Mouse (Mus musculus) brain, adult 2 months (tissue): ENCODE results near the gene Hck.
A peak's percentile ranks its signal among the peaks of the same experiment; 100 is the strongest.

ENCODE experiments used
- DNase-seq: peaks from one replicate; pipeline ENCODE4 v3.0.0; 2011; ENCODE audit warnings: low read depth, low spot score

Gene Hck

DNA sequence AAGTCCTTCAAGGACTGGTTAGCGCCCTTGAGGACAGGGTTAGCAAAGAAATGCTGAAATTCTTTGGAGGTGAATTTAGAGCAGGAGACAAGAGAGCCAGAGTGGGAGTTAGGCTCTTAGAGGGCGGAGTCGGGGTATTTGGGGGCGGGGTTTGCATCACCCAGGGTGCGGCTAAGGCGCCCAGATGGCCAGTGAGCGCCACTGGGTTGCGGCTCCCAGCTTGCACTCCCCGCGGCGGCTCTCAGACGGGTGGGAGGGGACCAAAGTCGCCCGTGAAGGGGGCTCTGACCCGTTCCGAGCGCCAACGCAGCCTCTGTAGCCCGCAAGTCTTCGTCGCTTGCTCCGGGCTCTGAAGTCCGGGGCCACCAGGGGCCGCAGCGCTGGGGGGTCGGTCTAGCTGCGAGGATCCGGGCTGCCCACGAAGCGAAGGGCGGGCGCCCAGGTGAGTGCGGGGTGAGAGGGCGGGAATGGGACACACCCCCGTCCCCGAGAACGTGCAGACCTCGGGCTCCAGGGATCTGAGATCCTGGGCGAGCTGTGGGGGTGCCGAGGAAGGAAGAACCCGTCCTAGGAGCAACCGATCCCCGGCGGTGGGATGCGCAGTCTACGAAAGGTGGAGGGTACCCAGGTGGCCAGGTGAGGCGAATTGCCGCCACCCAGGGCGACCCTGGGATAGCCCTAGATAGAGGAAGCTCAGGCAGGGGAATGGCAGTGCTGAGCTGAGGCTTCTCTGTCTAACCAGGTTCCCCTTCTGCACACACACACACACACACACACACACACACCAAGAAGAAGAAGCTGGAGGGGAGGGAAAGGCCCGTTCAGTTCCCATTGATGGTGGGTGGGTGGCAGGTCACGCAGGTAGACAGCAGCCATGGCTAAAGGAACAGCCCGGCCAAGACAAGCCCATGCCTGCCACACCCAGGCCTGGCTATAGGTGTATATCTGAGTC is at the start of gene Hck:
Gene Hck (plus strand): TSS at position 156 of the 952 bp plus-strand sequence.
- peak; percentile 29 for DNase-seq

DNA sequence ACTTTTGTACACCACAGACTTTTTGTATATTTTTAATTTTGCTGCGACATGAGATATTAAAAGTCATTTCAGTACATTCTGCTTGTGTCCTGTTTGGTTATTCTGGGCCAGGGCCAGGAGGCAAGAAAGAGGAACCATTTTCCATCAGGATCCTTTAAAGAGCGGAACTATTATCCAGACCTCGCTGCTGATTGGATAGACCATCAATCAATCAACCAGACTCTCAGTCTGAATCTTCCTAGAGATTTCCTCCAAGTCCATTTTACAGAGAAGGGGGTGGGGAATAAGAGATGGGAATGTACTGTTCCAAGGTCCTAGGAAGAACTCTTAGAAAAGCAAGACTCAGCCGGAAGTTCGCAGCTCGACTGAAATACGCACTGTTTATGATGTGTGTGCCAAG is 48.1 kb upstream of the Hck start:
- no peak for DNase-seq

DNA sequence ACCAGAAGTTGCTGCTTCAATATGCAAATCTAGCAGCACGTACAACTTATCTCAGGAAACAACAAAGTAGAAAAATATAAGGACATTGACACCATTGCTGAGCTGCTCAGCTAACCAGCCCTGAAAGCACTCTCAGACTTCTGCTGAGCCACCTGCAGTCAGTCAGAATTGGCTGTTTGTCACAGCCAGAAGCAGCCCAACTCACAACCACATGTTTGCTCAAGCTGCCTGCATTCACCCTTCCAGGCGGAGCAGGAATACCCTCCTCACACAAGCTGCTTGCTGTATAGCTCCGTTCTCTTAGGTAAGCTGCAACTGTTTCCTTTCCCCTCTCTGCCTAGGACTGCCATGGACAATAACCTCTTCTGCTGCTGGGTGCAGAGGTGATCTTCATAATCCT is 44.9 kb upstream of the Hck start:
- peak; percentile 37 for DNase-seq

DNA sequence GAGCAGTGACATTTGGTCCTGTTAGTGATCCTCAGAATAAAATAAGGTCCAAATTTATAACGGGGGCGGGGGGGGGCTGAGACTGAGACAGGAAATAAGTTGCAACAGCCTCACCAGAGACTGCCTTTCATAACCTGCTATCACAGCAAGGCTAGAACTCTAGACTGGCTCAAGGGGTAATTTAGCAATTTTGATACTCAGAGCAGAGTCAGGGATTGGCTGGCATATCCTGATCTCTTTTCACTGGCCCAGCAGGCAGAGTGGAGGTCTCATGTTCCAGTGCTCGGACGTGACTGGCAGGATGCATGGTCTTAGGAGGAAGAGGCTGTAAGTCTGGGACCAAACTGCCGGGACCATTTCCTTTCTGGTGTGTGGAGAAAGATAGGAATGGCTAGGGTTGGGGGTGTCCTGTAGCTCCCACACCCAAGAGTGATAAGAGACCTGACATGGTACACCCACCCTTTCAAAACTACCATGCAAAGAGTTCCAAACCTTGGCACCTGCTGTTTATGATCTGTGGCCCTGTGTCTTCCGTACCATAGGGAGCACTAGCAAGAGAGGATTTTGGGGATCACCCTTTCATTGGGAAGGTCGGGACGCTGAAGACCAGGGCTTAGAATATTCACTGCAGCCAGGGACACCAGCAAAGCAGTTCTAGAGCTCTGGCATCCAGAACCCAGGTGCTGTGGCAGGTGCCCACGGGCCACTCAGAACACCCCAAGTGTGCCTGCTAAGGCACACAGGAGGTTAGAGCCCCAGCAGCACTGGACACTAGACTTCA is 43.9 kb upstream of the Hck start:
- no peak for DNase-seq

DNA sequence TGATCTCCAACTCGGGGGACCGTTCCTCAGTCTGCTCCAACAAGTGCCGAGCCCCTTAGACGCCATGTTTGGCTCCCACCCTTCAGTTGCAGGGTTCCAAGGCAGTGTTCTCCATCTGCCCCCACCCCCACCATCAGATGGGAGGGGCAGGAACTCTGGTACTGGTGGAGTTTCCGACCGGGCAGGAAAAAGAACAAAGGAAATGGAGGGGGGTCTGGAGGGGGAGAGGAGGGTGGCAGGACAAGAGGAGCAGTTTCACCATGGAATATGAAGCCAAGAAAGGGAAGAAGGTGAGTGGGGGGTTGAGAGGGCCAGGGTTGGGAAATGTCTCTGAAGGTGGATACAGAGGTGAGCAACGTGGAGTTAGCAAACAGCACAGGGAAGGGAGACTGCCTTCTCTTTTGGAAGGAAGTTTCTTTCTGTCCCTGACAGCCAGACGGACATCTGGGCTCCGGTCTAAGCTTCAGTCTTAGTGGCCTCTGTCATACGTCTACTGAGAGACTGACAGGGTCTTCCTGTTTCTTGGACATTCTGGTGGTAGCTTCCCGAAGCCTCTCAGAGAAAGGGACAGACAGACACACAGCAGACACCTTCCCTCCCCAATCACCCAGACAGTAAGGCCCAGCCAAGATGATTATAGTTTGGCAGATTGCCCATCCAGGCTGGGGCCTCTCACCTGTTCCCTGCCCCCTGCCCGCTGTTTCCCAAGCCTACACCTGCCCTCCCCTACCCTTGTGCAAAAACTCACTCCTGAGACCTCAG is 42.3 kb upstream of the Hck start, which contains the start of gene Ccm2l:
Gene Ccm2l (plus strand): TSS at position 209 of the 762 bp plus-strand sequence.
- DNase-seq = no peak

DNA sequence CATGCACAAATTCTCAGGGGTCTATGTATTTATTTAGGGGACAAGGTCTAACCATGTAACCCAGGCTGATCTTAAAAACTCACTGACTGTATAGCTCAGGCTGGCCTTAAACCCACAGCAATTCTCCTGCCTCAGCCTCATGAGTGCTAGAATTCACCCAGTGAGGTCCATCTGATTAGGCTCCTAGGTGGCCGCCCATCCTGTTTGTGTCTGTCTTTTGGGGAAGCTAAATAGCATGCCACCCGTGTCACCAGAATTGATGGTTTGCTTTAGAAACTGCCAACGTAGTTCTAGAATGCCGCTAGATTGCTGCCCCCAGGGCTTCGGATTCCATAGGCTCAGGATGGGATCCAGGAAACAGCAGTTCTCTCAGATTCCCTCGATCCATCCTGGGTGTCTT is 41.3 kb upstream of the Hck start:
- no peak for DNase-seq

DNA sequence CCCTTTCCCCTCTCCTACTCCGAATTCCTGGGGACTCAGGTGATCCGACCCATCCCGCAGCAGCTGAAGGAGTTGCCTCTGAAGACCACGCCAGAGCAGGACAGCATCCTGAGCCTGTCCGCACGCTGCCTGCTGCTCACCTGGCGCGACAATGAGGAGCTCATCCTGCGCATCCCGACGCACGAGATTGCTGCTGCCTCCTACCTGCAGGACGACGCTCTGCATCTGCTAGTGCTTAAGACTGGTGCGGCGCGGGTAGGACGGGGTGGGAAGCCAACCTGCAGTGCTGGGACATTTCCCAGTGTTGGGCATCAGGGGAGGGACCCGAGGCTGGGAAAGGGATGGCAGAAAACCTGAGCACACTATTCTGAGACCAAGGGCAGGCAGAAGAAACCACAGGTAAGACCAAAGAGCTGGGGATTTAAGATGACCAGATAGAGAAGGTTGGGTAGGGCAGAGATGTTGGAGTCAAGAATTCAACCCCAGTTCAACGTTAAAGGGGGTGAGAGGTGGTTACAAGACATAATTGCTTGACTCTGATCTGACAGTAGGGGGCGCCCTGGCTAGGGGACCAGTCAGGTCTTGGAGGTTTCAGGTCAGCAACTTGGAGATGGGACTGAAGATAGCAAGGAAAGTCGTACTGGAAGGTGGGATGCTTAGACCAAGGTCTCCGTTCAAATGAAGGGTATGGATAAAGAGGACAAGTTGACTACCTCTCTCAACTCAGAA is 37.3 kb upstream of the Hck start:
- peak; percentile 73 for DNase-seq

DNA sequence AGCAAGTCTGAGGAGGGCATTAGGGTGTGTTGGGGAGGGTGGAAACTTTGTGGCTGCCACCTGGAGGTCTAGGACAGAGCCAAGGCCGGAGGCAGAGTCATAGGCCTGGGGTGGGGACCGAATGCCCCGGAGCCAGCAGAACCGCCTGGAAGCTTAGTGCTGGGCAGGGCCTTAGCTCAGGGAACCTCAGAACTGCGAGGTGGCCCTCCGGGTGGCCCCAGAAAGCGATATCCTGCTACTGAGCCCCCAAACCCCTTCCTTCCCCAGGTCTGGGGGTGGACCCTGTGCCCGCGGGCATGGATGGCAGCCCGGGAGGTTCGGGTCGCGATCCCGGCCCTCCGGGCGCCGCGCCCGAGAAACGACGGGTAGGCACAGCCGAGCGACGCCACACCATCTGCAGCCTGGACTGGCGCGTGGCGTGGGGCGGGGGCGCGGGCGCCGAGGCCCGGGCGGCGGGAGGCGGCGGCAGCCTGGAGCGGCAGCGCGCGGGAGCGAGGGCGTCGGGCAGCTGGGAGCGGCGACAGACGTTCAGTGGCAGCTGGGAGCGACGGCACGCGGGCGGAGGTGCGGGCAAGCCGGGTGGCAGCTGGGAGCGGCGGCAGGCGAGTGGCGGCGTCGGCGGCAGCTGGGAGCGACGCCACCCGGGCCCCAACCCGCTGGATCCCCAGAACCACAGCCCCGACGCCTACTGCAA is 36.6 kb upstream of the Hck start:
- peak; percentile 68 for DNase-seq

DNA sequence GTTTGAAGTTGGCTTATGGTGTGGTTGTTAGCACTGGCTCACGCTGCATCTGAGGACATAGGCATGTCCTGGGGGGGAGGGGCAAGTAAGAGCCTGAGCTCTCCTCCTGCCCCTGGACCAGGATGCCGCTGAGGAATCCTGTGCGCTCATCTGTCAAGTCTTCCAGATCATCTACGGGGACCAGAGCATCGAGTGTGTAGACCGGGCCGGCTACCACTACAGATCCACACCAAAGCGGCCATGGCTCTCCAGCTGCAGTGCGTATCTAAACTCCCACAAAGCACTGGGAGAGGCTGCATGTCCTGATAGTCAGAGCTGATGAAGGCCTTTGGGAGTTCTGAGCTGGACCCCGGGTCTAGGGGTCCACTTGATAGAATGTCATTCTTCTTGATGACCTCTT is 33.6 kb upstream of the Hck start:
- DNase-seq = no peak

DNA sequence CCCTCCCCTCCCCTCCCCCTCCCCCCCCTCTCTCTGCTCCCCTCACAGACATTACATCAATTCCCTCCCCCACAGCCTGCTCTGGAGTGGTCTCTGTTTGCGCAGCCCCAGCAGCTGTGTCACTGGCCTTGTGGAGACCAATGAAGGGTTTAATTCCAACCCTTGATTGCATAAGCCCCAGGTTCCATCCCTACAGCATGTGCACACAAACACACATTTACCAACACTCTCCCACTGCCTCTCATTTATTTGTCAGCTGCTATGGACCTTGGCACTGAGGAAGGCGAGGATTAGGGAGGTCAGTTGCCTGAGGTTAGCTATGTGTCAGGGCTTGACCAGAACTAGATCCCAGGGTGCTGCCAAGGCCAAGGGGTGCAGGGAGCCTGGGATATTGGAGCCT is 32.3 kb upstream of the Hck start:
- no peak for DNase-seq

DNA sequence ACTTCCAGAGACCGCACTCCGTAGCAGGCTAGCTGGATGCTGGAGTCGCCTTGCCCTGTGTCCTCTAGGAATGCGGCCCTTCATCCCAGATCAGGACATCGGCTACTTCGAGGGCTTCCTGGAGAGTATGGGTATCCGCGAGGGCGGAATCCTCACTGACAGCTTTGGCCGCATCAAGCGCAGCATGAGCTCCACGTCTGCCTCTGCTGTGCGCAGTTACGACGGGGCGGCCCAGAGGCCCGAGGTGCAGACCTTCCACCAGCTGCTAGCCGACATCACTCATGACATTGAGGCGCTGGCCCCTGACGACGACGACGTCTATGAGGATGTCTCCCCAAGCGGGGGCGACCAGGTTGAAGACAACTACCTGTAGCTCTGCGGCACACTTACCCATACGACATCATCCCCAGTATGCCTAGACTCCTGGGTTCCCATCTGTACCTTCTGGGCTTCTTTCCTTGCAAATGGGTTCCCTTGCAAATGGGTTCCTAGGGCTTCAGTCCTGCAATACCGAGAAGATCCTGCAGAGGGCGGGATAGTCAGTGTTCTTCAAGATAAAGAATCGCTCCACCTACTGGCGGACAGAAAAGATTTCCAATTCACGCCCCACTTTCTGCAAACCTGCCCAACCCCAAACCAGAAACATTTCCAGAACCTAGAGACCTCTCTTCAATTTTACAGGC is 27.3 kb upstream of the Hck start:
- peak; percentile 97 for DNase-seq

DNA sequence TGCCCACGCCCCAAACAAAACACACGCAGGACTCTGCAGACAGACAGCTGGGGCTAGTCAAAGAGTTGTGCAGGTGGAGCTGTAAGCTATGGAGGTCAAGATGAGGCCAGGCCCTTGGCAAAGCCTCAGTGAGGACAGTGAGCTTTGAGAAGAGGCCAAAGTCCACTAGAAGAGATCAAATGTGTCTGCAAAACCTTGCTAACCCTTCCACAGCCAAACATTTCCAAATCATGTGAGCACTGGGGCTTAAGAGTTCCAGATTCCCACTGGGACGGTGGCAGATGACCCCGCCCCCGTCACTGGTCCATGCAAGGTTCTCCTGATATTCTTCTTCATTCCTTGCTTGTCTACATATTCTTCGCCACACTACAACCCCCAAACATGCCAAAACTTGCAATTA is 26.4 kb upstream of the Hck start:
- DNase-seq = no peak

DNA sequence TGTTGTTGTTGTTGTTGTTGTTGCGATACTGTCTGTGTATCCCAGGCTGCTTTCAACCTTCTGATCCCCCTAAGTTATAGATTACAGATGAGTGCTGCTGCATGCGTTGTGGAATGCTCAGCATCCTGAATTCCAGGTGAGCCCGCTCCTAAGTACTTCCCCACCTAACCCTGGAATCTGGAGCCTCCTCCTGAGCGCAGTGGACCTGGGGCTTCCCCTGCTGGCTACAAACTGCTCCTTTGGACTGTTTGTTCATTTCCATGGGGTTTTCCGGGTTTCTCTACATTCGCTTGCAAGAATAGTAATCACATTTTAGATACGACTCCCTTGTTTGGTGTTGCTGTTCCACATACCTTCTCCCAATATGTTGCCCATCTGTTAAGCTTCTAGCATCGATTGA is 25.0 kb upstream of the Hck start:
- DNase-seq = no peak

DNA sequence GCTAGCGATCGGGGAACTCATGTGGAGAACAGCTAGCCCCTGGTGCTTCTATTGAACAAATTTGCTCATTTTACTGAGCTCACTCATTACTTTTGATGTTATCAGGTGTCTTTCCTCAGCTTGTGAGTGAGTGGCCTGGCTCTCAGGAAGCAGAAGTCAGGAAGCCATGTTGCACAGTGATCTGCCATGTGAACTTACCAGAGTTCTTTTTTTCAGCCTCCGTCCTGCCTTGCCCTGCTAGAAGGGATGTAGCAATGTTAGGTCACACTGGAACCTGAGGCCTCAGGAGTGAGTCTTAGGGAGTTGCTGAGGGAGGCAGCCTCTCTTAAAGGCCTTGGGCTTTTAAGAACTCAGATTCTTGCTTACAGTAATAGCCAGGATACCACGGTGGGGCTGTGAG is 24.4 kb upstream of the Hck start:
- DNase-seq = no peak

DNA sequence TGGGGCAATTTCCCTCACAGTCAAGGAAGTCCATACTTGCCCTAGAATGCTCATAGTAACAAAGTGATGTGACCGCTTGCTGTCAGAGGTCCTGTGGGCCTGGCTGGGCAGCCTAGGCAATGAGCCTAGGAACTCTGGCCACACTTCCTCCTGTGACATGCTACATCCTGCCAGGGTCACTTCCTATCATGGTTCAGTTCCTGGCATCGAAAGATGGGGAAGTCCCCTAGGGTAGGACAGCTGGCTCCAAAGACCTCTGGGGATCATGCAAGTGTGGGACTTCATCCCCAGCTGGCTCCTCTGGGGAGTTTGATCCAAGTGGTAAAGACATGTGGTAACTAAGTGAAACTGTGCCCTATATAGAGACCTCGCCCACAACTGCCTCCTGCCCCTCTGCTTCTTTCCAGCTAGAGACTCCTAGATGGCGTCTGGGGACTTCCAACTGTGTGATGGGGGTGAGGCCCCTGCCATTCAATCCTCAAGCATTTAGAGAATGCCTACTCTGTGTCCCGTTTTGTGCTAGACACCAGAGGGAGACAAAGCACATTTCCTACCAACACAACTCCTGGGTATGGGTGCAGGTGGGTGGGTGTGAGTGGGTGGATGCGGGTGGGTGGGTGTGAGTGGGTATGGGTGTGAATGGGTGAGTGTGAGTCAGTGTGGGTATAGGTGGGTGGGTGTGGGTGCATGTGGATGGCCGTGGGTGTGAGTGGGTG is 23.8 kb upstream of the Hck start:
- peak; percentile 33 for DNase-seq

DNA sequence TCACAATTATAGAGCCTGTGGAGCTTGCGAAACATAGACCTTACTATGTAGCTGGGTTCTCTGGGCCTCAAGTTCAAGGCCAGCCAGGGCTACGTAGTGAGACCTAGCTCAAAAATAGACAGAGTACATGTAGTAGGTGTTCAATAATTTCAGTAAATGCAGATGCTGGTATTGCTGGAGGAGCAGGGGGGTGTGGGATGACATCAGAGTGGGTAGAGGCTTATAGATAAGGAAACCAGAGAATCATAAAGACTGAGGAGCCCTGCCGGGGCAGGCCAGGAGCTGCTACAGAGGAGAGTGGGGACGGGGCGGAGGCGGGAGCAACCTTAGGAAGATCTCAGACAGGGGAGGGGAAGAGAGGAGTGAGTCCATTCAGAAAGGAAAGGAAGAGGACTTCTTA is 22.7 kb upstream of the Hck start:
- no peak for DNase-seq

DNA sequence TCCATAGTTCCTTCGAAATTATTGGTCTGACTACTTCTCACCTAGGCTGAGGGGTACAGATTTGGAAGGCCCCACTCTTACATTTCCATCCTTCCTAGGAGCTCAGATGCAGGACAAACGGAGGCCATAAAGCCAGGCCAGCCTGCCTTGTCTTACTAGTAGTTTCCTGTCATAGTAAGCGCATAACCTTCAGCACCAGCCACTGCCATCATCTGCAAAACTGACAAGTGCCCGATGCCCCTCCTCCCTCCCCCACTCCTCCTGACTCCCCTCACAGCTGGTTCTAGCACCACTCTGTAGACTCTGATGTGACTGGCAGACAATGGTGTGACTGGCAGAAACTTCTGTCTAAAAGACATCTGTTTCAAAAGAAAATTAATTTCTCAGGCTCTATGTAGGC is 22.1 kb upstream of the Hck start:
- no peak for DNase-seq

DNA sequence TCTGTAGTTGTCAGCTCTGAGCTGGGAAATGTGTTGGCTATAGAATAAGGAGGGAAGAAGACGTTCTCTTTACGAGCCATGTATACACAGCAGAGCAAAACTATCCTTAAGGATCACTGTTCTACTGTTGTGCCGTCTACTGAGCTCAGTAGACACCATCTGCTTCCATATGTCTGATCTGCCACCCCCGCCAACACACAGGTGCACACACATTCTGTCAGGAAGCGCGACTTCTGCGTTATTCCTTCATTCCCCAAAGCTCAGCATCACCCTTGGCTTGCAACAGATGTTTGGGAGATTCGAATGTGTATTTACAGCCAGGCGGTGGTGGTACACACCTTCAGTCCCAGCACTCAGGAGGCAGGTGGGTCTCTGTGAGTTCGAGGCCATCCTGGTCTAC is 21.2 kb upstream of the Hck start:
- peak; percentile 56 for DNase-seq

DNA sequence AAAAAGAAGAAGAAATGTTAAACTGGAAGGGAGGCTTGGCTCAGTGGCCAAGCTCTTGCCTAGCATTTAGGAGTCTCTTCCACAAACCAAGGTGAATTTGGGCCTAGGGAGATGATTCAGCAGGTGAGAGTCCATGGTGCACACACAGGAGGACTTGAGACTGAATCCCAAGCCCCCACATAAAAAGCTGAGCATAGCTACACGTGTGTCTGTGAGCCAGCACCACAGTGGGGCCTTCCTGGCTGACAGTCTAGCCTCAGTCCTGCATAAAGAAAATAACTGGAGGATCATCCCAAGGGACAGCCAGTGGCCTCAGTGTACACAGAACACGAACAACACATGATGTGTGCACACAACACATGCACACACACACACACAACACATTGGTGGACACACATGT is 19.0 kb upstream of the Hck start:
- DNase-seq = no peak
